Mouse (Mus musculus) c-Kit-positive CD71-negative TER-119-negative erythroid progenitor cells, embryonic 14.5 days (primary cell): ENCODE results near the gene Mrpl48.

ENCODE experiments used
- DNase-seq: peaks from one replicate; pipeline ENCODE4 v3.0.0-alpha.2; 2013; ENCODE audit warnings: low read depth

The Mrpl48 gene

DNA sequence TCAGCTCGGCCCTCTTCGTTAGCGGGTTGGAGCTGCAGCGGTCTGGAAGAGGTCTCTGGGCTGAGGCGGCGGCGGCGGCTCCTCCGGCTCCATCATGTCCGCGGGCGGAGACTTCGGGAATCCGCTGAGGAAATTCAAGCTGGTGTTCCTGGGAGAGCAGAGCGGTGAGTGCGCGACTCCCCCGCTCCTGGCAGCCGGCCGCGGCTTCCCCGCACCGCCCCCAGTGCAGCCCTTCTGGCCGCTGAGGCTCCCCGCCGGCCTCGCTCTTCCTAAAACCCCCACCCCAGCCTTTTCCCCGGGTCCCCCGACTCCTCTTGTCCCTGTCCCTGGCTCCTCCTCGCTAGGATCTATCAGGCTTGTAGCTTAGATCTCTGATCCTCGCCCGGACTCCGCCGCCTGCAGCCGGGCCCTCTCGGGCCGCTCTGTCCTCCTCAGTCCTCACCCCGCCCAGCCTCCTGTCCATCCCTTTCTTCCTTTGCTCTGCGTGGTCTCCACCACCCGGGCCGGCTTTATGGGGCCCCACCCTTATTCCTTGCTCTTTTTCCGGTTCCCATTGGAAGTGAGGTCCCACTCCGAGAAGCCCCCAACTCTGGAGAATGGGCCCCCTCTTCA is at the start of gene Mrpl48:
Gene Mrpl48, minus strand, starts transcription at position 172 of the 612 bp plus-strand sequence.
- DNase-seq = no peak

DNA sequence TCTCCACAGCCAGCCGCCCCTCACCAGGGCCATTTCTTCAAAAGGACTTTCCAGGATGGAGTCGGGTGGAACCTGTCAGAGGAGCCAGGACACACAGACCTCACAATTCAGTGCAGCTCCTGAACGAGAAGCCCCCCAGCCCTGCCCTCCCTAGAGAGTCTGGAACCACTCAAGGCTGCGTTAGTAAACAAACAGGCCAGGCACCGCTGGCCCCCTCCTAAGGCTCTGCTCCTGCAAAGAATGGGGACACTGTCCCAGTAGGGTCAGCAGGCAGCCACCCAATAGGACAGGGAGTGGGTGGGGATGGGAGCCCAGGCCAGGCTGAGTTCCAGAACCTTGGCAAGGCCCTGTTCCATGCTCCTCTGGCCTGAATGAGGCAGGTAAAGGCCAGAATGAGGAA is 48.6 kb upstream of the Mrpl48 start:
- DNase-seq = no peak

DNA sequence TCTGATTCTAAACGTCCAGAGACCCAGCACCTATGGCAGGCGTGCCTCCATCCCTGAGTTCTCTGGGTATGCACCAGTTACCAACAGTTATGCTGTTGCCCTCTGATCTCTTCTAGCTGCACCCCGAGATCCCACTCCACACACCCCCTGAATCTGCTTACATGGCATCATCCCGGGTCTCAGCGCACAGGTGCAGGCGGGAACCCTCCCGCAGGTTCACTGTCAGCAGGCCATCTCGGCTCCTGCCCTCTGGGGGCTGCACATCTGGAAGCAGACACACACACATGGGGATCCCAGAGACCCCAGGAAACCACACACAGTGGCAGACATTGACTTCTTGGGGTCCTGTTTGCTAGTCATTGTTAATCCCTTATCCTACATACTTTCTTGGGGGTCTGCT is 46.3 kb upstream of the Mrpl48 start:
- DNase-seq = no peak

DNA sequence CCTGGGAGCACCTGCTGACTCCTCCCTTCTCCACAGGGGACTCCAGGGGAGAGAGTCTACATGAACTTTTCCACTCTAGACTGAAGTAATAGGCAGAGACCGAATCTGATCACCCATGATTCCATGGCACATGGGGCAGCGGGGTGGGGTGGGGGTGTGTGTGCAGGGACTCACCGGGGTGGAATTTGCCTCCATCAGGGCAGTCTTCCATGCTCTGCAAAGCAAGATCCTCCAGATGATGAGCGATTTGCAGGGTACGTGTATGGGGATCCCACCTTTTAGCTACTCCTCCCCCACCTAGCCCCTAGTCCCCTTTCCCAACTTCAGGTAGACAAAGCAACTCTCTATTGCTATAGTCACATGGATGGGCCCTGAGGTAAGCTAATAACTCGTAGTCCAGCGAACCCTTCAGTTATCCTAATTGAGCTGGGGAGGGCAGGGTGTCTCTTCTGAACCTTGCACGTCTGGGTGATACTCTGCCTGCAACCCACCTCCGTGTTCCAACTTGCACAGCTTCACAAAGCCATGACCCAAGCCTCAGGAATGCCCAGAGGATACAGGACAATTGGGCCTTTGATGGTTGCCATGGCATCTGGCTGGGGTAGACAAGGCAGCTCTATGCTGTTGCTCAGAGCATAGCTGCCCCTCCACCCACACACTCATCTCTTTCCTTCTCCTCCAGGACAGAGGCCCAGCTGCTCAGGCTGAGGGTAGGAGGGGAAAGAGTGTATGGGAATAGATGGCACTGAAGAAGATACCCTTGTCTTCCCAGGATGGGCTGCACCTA is 45.6 kb upstream of the Mrpl48 start:
- DNase-seq = no peak

DNA sequence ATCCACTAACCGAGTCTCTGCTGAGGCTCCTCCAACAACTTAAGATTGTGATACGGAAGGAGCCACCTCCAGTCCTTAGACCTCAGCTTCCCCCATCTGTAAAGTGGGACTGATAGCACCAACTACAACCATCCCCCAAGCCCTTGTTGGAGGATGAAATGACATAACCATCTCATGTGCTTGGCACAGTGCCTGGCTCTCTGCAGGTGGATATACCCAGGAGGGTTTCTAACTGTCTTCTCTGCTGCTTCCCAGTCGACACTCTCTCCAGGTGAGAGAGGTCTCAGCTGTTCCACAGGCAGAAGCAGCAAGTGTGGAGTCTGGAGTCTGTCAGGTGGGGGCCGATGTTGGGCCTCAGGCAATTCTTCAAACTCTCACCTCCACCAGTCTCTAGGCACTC is 42.9 kb upstream of the Mrpl48 start:
- DNase-seq = no peak

DNA sequence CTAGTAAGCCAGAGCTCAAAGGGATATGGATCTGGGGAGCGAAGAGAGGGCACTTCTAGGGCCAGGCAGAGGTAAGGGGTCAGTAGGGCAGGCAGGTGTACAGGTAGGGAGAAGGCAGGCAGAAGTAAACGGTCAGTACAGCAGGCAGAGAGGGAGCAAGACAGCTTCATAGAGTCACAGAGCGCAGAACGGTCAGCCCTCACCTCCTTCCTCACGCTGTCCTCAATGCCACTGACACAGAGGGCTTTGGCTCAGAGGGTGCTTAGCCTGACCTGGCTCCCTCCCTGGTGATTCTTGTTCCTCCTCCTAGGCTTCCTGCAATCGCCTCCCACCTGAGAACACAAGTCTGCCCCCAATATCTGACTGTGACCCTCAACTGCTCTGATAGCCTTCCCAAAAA is 42.3 kb upstream of the Mrpl48 start:
- DNase-seq = no peak

DNA sequence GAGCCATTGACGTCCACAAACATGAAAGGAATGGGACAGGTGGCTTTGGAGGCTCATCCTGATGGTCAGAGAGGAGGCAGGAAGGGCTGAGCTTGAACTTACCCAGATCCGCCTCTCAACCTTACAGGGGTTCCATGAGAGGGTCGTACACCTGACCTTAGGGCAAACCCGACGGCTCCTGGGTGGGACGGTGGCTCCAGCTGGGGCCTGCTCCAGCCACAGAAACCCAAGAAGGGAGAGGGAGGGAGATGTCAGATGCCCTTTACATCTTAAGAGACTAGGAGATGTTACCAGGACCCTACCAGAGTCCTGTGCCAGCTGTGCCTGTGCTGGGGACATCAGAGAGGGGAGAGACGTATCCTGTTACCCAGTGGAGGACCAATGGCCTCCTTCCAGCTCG is 41.7 kb upstream of the Mrpl48 start:
- no peak for DNase-seq

DNA sequence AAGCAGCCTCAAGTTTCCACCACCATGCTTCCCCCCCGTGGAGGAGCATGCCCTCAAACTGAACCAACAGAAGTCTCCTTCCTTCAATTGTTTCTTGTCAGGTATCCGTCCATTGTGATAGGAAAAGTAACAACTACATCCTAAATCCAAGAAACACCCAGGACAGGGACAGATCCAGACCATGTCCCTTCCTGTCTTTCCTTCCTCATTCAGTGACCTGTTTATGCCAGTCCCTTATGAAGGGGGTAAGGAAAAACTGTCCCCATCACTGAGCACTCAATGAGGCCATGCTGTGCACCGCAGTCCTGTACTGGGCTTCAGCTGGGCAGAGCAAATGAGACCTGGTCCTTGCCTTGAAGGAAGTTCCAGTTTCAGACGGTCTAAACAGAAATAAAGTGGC is 41.0 kb upstream of the Mrpl48 start:
- DNase-seq = no peak

DNA sequence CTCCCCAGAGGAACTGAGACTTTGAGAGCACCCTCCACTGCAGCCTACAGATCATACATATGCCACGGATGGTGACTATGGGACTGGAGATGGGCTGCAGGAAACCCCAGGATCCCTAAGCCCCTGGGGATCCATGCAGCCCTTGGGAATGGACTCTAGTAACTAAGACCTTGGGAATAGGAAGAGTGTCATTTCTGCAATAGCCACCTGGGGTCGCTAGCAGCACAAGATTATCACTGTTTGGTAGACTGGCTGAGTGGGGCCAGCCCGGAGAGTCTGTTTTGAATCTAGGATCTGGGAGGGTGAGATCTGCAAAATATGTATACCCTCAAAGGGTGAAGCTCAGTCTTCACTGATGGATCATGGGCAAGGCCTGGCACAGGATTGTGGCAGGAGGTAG is 37.0 kb upstream of the Mrpl48 start:
- DNase-seq = peak; percentile 58

DNA sequence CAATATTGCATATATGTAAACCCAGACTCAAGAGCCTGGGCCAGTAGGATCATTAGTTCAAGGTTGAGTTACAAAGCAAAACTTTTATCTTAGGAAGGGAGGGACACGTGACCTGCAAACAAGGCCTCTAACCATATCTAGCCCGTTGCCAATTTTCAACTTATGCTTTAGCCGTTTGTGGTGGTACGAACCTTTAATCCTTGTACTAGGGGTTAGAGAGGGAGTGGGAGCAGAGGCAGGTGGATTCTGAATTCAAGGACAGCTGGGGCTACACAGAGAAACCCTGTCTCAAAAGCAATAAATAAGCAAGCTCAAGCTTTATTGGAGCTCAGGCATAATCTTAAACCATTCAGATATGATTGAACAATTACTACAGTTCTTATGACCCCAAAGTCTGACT is 34.3 kb upstream of the Mrpl48 start:
- no peak for DNase-seq

DNA sequence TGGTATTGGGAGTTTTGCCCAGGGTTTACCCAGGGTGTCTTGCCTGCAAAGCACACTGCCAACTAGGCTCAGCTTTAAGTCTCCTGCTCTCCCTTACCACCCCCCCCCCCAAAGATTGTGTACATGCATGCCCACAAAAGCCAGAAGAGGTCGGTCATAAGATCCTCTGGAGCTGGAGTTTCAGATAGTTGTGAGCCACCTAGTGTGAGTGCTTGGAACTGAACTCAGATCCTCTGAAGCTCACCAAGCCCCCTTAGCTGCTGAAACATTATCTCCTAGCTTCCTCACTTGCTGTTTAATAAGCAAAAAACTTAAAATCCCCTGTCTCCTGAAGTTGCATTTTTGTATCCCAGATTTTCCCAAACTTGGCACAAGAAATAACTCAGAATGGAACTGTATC is 29.6 kb upstream of the Mrpl48 start:
- peak; percentile 36 for DNase-seq

DNA sequence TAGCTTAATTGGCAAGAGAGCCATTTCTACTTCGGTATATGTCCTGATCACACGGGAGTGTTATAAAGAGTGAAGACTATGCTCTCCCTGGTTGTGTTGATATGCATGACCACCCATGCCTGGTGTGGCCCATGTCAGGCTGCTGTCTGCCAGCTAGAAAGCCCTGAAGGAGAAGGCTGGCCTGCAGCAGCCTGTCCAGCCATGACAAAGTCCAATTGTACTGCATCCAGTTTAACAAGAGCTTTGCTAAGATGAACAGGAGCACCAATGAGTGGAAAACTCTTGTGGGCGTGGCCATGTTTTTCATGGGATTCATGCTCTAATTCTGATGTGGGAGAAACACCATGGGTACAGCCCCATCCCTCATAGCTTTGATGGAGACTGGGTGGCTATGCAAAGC is 16.4 kb upstream of the Mrpl48 start:
- DNase-seq = no peak

DNA sequence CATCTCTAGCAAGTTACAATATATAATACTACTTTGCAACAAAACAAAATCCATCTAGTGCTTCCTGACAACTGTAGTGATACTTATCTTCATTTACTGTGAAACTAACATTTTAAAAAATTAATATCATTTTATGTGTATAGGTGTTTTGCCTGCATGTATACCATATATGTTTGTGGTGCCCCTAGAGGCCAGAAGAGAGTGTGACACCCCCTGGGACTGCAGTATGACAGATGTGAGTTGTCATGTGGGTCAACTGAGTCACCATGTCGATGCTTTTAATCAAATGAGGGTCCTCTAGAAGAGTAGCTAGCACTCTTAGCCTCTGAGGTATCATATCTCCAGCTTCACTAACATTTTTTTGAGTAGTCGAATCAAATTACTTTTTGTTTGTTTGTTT is 14.2 kb upstream of the Mrpl48 start:
- DNase-seq = peak; percentile 37

DNA sequence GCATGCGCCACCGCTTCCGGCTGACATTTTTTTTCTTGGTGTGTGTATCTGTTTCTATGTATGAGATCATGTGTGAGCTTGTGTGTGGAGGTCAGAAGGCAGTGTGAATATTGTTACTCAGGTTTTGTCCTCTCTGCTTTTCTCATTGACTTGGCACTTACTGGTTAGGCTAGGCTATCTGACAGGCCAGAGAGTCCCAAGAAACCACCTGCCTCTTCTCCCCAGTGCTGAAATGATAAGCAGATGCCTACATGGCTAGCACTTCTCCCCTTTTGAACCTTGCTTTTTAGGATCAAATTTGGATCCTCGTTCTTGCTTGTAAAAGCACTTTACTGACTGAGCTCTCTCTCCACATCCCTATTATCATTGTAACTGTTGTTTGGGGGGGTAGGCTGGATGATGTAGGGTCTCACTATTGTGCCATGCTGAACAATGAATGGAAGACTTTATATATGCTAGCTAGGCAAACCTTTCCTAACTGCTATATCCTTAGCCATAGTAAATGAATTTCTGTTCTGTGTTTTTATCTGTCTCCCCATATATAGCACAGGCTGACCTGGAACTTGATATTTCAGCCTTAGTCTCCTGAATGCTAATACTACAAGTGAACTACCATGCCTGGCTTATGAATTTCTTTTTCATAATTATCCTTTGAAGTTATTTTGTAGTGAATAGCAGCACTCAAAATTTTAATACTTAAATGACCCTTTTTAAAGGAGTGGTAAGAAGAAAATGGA is 8.2 kb upstream of the Mrpl48 start:
- no peak for DNase-seq

DNA sequence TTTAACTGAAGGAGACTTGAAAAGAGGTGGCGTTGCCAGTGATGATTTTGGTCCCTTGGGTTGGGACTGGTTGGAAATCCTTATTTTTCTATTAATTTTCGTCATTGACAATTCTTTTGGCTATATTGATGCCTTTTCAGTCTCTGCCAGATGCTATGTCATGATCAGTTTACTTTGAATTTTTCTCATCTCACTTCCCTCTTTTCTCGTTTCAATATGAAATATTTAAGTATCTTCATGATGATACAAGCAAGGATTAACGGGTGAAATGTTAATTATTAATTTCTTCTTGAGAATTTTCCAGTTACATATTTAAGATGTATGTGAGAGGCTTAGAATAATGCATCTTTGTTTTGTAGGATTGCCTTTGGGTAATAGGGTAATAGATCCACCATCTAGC is 809 bp upstream of the Mrpl48 start:
- no peak for DNase-seq

DNA sequence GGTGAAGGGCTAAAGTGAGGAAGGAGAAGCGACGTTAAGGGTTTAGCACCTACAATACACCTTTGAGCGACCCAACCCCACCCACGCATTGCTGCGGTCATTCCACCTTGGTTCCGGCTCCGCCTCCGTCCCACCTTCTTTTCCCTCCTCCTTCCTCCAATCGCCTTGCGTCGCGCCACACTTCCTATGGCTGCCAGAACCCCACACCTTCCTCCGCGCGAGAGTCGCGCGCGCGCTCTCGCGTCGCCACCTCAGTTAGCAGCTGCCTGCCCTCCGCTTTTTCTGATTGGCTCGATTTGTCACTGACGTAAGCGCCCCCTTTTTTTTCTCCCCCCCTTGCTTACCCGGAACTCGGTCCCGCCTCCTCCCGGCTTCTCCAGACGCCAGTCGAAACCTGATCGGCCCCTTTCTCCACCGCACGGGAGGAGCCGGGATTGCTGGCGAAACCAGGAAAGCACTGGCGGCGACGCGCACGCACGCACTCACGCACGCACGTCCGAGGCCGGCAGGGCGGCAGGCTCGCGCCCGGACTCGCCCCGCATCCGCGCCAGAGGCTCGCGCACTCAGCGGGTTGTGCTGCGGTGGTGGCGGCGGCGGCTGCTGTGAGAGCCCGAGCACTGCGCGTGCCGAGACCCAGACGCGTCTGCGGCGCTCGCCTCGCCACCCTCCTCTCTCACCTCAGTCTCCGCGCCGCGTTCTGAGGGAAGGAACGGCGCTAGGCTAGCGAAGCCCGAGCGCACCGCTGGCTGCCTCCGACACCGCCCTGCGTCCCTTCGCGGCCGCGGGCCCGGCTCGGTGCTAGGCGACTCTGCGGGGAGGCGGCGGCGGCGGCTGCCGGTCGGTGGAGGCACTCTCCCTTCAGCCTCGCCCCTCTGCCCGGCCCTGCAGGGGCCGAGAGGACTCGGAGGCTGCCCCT is 629 bp downstream of the Mrpl48 start, which contains the start of gene Rab6a:
Gene Rab6a, plus strand, starts transcription at position 197 of the 916 bp plus-strand sequence.
- DNase-seq = peak; percentile 93

DNA sequence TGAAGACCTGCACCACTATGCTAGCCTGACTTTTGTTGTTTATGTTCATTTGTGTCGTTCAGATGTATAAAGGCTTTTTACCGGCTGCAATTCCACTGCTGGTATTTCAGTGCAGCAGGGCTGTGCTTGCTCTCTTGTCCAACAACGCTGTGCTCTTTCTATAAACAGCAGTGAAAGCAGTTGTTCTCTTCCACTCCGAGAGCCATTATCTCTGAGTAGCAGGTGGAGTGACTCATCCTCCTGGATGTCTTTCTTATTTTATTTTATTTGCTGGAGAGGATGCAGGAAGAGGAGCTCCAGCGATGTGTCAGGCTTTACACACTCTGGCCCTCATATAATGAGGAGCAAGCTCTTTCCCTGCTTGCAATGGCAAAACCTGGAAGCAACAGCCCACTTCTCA is 7.9 kb downstream of the Mrpl48 start:
- no peak for DNase-seq

DNA sequence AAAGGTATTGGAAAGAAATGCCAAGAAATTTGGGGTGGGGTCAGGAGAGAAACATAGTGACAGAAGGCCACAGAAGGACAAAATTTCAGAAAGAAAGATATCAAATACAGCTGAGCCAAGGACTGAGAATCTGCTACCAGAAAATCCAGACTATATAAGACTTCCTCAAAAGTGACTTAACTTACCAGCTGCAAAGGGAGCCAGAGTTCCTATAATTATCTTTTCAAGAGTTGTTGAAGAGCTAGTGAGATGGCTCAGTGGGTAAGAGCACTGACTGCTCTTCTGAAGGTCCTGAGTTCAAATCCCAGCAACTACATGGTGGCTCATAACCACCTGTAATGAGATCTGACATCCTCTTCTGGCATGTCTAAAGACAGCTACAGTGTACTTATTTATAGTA is 14.8 kb downstream of the Mrpl48 start:
- DNase-seq = no peak

DNA sequence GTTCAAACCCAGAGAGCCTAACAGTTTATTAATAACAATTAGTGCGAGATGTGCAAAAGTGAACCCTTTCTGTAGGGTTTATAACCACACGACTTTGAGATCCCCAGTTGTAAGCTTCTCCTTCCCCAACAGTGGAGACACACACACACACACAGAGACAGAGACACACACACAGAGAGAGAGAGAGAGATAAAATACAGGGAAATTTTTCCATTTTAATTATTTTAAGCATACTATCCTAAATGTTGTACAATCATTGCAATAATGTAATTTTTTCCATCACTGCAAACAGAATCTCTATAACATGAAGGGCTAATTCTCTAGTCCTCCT is 16.6 kb downstream of the Mrpl48 start:
- no peak for DNase-seq

DNA sequence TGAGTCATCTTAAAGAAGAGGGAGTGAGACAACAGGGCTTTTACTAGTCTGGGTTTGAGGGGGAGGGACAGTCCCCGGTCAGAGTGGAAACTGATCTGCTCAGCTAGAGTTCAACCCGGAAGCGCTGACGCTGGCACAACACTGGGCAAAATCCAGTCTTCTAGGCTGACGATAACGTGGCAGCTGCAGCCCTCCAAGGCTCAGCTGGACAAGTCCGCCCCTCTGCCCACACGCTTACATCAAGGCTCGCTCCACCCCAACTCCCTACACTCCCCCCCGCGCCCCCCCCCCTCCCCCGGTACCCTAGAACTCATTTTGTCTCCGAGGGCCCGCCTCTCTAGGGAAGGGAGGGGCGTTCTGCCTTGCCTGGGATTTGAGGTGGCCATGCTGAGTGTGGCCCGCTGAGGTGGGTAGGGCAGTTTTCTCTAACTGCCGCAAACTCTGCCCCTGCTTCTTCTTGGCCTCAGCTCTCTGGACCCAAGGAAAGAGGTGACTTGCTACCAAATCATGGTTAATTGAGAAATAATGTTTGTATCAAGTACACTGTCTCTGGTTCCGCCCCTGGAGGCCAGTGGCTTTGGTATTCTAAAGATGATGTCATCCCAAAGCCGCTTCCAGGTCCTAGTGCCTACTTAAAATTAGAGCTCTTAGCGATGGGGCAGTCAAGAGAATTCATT is 17.1 kb downstream of the Mrpl48 start:
- DNase-seq = peak; percentile 86

DNA sequence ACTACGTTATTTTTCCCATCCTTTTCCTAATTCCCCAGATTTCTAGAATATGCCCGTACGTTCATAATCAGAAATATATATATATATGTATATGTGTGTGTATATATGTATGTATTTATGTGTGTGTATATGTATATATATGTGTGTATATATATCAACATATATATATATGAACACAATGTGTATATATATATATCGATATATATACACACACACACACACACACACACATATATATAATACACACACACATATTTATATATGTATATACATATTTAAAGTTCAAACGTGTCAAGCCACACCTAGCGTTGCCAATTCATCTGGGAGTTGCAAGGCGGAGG is 17.6 kb downstream of the Mrpl48 start:
- DNase-seq = no peak

DNA sequence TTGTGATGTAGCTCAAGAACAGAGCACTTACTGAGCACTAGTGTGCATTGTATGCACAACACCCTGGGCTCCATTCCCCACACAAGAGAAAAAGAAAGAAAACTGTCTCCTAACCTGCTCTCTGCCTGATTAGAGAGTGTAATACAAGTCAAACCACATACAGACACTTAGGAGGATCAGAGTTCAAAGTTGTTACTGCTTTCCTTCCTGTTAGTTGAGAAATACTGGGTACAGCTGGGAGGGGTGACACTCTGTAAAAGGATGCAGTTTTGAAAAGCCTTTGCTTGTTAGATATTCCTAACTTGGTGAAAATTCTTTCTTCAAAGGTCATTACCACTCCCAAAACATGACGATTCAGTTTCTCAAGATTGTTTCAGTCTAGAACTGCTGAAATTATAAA is 18.3 kb downstream of the Mrpl48 start:
- no peak for DNase-seq
